Mouse (Mus musculus) spleen, adult 2 months (tissue): ENCODE data around the gene Tinagl1. TPM values are rescaled to one million over a fixed set of nuclear protein-coding genes. Genes with fewer than 3 reads are reported as not detected.

Source experiments
- DNase-seq, 2 experiments: peaks; one replicate each; pipeline versions ENCODE4 v3.0.0 to v3.0.0-alpha.2; 2012 to 2021; ENCODE audit warnings: low spot score in 2 of 2, low read depth in 1 of 2
- H3K27ac ChIP-seq: fragments of 200-500 bp; 2 replicates; pipeline ENCODE4 v1.5.1; 2012; ENCODE audit warnings: low read length, inconsistent platforms; ENCODE audit not compliant: insufficient read depth
- H3K27me3 ChIP-seq: fragments of 200-500 bp; 2 replicates; pipeline ENCODE4 v1.6.1; 2012; ENCODE audit warnings: mild to moderate bottlenecking, moderate library complexity, low read length, inconsistent platforms; ENCODE audit not compliant: control insufficient read depth, insufficient read depth
- H3K36me3 ChIP-seq: fragments of 200-500 bp; 2 replicates; pipeline ENCODE4 v1.6.1; 2012; ENCODE audit warnings: mild to moderate bottlenecking, low read length, inconsistent platforms; ENCODE audit not compliant: control insufficient read depth, insufficient read depth
- H3K4me1 ChIP-seq: fragments of 200-500 bp; 2 replicates; pipeline ENCODE4 v1.6.1; 2011; ENCODE audit warnings: inconsistent platforms; ENCODE audit not compliant: control insufficient read depth, insufficient read depth, insufficient read length
- H3K4me3 ChIP-seq: fragments of 200-500 bp; 2 replicates; pipeline ENCODE4 v1.5.1; 2011; ENCODE audit warnings: mild to moderate bottlenecking, inconsistent platforms; ENCODE audit not compliant: insufficient read depth, insufficient read length; ENCODE audit errors: extremely low read depth
- CTCF ChIP-seq: fragments of 200-500 bp; IDR thresholded peaks from 2 replicates; pipeline ENCODE4 v1.5.1; 2011; ENCODE audit warnings: mild to moderate bottlenecking, inconsistent platforms; ENCODE audit not compliant: insufficient read depth, insufficient read length, insufficient replicate concordance; ENCODE audit errors: extremely low read depth
- POLR2A ChIP-seq: fragments of 200-500 bp; IDR thresholded peaks from 2 replicates; pipeline ENCODE4 v1.6.1; 2011; ENCODE audit warnings: low read depth, low read length, inconsistent platforms
- WGBS: fragments of 180-500 bp; shearing (Covaris S2); methylation state at CpG from one replicate; pipeline ENCODE4 v1.1.7; 2018; 5-methylcytosine and 5-hydroxymethylcytosine counted together
- polyA plus RNA-seq: library from polyadenylated mRNA; depleted of rRNA; stranded (reverse); fragments of >200 nt; gene quantifications from 2 replicates; pipeline ENCODE4 v1.2.3, GENCODE M21; 2012

Gene Tinagl1
- polyA plus RNA-seq, 1 experiment = 115 TPM

DNA sequence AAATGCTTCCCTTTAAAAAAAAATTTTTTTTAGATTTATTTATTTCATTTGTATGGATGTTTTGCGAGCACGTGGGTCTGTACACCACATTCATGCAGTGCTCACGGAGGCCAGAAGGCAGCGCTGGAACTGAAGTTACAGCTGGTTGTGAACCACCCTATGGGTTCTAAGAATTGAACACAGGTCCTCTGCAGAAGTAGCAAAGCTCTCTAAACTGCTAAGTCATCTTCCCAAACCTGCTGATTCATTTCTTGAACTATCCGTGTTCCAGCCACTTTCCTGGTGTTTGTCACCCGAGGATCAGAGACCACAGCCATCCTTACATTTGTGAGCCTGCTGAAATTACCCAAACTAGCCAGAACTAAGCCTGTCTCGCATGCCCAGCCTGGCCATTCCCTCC lies 37.5 kb upstream of the Tinagl1 start:
- WGBS = 68% methylated on average over 7 of the region's 7 CpGs
- no peak overlapping the region for H3K4me3 ChIP-seq
- TF ChIP-seq CTCF (no peak), POLR2A (no peak)
- no peaks in the 10 kb centered on the region for H3K27me3 ChIP-seq
- no peaks in the 10 kb centered on the region for H3K4me1 ChIP-seq
- no peaks in the 10 kb centered on the region for H3K36me3 ChIP-seq
- no peak overlapping the region for H3K27ac ChIP-seq
- no peak for DNase-seq

DNA sequence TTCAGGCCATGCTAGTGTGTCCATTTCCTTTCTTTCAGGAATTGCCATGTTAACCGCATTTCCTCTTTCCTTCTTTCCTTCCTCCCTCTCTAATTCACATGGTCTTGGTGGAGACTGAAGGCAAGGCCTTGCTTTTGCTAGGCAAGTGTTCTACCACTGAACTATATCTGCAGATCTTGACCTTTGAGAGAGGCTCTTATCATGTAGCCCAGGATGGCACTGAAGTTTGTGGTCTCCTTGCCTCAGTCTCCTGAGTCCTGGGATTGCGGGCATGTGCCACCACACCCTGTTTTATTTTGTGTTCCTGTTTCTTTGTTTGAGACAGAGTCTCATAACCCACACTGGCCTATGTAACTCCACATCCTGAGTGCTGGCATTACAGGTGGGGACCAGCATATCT lies 36.9 kb upstream of the Tinagl1 start:
- no peak overlapping the region for H3K4me3 ChIP-seq
- H3K27ac ChIP-seq = no peak overlapping the region
- H3K36me3 ChIP-seq = no peaks in the 10 kb centered on the region
- WGBS = 75% methylated on average over 2 of the region's 2 CpGs
- H3K27me3 ChIP-seq = no peaks in the 10 kb centered on the region
- no peaks in the 10 kb centered on the region for H3K4me1 ChIP-seq
- TF ChIP-seq POLR2A (no peak), CTCF (no peak)
- no peak for DNase-seq

DNA sequence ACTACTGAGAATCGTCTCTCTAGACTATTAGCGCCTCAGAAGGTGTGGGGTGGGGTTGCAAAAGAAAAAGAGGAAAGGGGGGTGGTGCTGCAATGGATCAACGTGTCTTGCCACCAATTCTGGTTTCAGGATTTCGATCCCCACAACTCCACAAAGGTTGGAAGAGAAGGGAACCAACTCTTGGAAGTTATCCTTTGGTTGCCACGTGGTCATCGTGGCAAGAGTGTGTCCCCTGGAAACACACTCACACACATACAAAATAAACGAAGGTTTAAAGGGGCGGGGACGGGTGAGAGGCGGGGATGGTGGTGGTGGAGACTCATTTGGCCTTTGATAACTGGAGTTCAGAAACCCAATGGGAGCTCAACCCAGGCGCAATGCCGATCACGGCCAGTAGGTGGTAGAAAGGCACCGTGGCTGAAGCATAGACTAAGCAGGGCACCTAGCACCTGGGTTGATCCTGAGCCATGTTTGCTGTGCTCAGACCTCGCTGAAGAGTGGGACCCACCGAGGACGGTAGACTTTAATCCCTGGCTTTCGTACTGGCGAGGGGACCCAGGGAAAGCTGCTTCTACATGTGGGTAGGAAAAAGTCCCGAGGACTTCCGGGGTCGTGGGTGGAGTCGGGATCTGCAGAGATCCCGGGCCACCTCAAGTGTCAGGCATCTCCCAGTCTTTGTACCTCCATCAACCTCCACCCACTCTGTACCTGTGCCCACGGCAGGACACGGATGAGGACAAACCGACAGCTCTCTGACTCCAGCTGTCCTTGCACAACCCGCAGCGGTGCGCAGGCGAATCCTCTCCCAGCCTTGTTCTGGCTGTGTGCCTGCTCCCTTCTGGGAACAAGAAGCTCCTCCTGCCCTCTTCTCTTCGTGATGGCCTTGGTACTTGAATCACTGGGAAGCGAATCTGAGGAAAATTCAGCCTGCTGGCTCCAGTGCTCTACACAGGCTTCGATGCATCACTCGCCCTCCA lies 24.1 kb upstream of the Tinagl1 start:
- Histone ChIP-seq H3K4me3 (peak overlapping the region; percentile 25; the same call in 1 of the 2 replicates), H3K36me3 (no peaks in the 10 kb centered on the region), H3K27me3 (0 out of 2 replicates have a peak, but pooled peaks cover 2% of the 10 kb centered on the region), H3K27ac (peak overlapping the region; percentile 8; the same call in 1 of the 2 replicates), H3K4me1 (no peaks in the 10 kb centered on the region)
- 18% methylated on average over 35 of the region's 35 CpGs for WGBS
- peak; percentile 8 to 62 for DNase-seq
- no peak for TF ChIP-seq POLR2A
- peak; percentile 71; the same call in 1 of the 2 replicates for TF ChIP-seq CTCF

DNA sequence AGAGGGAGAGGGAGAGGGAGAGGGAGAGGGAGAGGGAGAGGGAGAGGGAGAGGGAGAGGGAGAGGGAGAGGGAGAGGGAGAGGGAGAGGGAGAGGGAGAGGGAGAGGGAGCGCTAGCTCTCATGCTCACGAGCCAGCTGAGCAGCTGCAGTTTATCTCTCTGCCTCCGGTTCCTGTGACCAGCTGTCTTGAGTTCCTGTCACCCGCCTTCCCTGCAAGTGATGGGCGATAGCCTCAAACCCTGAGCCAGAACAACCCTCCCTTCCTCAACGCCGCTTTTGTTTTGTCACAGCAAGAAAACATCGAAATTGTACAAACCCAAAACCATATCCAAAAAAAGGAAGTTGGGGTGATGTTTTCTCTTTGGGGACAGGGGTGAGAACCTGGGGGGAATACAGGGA lies 21.6 kb upstream of the Tinagl1 start:
- Histone ChIP-seq H3K27ac (no peak overlapping the region), H3K36me3 (no peaks in the 10 kb centered on the region), H3K4me3 (no peak overlapping the region), H3K4me1 (no peaks in the 10 kb centered on the region), H3K27me3 (peaks cover 3% of the 10 kb centered on the region; the same call in 1 of the 2 replicates)
- WGBS = 27% methylated on average over 8 of the region's 8 CpGs
- TF ChIP-seq POLR2A (no peak), CTCF (no peak)
- DNase-seq = no peak

DNA sequence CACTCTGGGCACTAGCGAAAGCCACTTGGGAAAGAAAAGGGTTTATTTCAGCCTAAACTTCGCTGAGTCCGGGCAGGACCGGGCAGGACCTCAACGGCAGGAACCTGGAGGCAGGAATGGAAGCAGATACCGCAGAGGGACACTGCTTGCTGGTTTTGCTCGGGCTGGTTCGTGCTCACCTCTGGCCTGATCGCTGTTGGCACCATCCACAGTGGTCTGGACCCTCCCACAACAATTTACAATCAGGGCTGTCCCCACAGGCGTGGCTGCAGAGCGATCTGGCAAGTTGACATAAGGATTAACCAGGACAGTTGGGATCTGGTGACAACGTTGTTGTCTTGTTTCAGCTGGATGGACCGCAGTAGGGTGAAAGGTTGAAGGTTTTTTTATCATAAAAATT lies 21.0 kb upstream of the Tinagl1 start:
- WGBS = 83% methylated on average over 13 of the region's 13 CpGs
- H3K27me3 ChIP-seq = peaks cover 3% of the 10 kb centered on the region; the same call in 1 of the 2 replicates

DNA sequence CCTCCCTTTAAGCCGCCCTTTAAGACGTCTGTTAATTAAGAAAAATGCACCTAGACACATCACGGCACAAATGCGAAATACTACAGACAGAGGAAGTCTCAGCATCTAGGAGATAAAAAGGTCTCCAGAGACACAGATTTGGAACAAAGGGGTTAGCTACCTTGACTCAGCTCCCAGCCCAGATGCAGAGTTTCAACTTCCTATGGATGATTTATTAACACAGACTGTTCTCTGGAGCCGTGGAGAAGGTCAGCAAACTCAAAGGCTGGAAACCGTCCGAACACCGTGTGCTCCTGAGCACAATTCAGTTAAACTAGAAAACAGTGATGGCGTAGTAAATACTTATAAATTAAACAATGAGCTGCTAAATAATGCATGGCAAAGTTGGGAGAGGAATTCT lies 17.3 kb upstream of the Tinagl1 start:
- TF ChIP-seq POLR2A (no peak), CTCF (no peak)
- WGBS = 15% methylated on average over 9 of the region's 9 CpGs
- Histone ChIP-seq H3K27ac (no peak overlapping the region), H3K27me3 (peaks cover 1% of the 10 kb centered on the region; the same call in 1 of the 2 replicates), H3K4me1 (no peaks in the 10 kb centered on the region), H3K4me3 (no peak overlapping the region), H3K36me3 (no peaks in the 10 kb centered on the region)
- DNase-seq = no peak

More for the DNA sequence above, 21.0 kb upstream of the Tinagl1 start:
- no peak overlapping the region for H3K27ac ChIP-seq
- DNase-seq = no peak
- H3K4me1 ChIP-seq = no peaks in the 10 kb centered on the region
- no peak overlapping the region for H3K4me3 ChIP-seq
- no peak for TF ChIP-seq CTCF
- no peaks in the 10 kb centered on the region for H3K36me3 ChIP-seq

DNA sequence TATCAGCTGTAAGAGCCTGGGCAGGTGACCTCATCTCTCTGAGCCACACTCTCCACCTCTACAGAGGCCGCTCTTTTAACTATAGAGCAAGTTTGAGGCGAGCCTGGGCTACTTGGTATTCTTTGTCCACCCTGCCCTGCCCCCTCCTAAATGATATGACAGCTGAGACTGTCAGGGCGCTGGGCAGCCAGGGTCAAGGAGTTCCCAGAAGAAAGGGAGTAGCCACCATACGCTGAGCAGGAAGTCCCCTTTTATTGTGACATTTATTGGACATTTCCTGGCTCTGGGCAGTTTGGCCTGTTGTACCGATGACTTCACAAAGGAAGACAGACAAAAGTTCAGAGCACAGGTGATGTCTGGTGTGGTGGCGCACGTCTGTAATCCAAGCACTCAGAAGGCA lies 14.7 kb upstream of the Tinagl1 start:
- Histone ChIP-seq H3K36me3 (no peaks in the 10 kb centered on the region), H3K27ac (no peak overlapping the region), H3K4me3 (no peak overlapping the region), H3K27me3 (peaks cover 1% of the 10 kb centered on the region; the same call in 1 of the 2 replicates), H3K4me1 (no peaks in the 10 kb centered on the region)
- WGBS = 73% methylated on average over 7 of the region's 7 CpGs
- no peak for TF ChIP-seq CTCF
- no peak for TF ChIP-seq POLR2A
- DNase-seq = no peak
